Mouse (Mus musculus): ENCODE data around the gene Ralgps1.
A peak's percentile ranks its signal among the peaks of the same experiment; 100 is the strongest.

- 0 out of 2 replicates have a peak, but pooled peaks have one; percentile 13 for TF ChIP-seq CTCF (IDR thresholded peaks at IDR 0.05; ENCODE audit: extremely low read depth, insufficient read depth, insufficient read length, insufficient replicate concordance)
- TF ChIP-seq POLR2A (IDR thresholded peaks at IDR 0.05; ENCODE audit: low read depth, low read length): no peak
Measured at GRCm38 (mm10) chr2:33185258-33185657, 186.0 kb downstream of the Ralgps1 start.

All from spleen, adult 2 months (tissue).